Mouse (Mus musculus): ENCODE data around the gene Zfp51.
"Not testable (repeated sequence)": the region's sequence is repeated elsewhere in the genome, so short reads cannot be mapped to it uniquely, and the experiment has no call there.

The Zfp51 gene

DNA sequence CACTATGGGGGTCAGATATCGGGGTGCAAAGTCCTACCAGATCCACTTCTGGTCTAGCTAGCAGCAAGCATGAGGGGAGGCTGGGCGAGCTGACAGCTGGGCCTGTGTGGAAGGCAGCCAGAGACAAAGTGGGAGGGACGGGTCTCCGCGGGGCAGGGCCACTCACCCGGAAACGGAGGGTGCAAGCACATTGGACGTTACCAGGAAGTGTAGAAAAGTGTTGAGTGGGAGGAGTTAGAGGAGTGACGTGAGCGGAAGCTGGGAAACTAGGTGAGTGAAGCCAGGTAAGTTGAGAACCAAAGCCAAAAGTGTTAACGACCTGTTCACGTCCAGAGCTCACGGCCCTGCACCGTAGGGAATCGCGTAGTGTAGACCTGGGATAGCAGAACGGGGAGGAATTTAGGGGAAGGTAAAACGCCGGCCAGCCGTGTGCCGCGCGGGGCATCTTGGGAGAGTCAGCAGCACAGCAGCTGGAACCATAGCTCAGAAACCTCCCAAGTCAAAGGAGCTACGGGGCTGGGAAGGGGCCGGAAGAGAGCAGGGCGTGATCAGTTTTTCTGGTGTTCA lies at the start of gene Zfp51:
TSS of gene Zfp51 (plus strand) at position 237 of the 567 bp plus-strand sequence.
- DNase-seq (ENCODE audit: inconsistent age in 2 of 2, low spot score in 1 of 2), result peak; percentile 94 to 98

DNA sequence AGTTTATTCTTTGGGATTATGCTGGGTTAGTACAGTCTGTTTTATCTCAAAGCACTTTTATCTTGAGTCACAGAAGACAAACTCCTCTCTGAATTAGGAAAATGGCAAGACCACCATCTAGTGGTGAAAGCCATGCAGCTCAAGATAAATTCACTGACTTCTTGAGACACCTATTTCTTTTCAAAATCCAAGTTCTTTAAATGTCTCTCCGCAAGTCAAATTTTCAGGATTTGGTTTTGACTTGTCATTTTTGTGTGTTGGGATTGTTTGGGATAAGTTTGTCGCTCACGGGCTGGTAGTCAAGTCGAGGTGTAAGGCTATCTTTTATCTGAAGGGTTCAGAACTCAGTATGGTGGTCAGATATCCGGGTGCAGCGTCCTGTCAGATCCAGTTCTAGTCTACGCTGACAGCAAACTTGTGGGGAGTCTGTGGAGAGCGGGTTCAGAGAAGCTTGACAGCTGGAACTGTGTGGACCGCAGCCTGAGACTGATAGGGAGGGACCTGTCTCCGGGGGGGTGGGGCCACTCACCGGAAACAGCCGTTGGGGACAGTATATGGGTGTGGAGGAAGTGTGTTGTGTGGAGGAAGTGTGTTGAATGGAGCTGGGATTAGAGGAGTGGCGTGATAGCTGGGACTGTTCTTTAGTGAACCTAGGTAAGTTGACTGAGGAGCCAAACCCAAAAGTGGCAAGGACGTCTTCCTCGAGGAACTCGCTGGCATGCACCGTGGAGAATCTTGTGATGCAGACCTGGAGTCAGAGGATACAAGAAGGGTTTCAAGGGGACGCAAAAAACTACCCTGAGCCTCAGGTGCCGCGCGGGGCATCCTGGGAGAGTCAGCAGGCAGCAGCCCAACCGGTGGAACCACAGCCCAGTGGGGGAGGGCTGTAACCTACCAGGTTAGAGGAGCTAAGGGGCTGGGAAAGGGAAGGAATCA lies 27.2 kb upstream of the Zfp51 start, which contains the start of gene Zfp54:
TSS of gene Zfp54 (plus strand) at position 564 of the 936 bp plus-strand sequence.
- peak; percentile 80 to 94 for DNase-seq (ENCODE audit: inconsistent age in 2 of 2, low spot score in 1 of 2)

DNA sequence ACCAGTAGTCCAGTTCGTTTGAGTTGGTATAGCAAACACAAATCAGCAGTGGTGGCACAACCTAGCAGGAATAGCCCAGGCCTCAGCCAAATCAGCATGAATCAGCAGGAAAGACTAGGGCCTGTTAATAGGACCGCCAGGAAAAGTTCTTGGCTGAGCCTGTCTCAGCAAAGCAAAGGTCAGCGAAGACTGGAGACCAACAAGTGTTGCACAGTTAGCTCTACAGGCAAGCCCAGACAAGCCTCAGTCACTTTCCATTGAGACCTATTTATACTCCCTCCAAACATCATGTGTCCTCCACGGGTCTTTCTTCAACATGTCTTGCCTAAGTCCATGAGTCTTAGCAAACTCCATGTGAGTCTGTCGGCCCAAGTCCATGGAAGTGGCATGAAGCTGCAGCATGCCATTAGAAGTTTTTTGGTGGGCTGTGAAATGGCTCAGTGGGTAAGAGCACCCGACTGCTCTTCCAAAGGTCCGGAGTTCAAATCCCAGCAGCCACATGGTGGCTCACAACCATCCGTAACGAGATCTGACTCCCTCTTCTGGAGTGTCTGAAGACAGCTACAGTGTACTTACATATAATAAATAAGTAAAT lies 11.3 kb upstream of the Zfp51 start:
- DNase-seq (ENCODE audit: inconsistent age in 2 of 2, low spot score in 1 of 2), result not testable (repeated sequence)

DNA sequence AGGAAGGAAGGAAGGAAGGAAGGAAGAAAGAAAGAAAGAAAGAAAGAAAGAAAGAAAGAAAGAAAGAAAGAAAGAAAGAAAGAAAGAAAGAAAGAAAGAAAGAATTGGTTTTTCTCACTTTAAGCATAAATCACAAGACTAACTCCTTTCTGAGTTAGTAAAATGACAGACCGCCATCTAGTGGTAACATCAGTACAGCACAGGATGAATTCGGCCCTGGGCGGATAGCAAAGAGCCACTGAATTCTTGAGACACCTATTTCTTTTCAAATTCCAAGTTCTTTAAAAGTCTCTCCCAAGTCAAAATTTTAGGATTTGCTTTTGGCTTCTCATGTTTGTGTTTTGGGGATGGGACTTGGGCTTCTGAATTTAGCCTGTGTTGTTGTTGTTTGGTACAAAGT lies 505 bp upstream of the Zfp51 start:
- DNase-seq (ENCODE audit: inconsistent age in 2 of 2, low spot score in 1 of 2), result peak; percentile 71 to 94

DNA sequence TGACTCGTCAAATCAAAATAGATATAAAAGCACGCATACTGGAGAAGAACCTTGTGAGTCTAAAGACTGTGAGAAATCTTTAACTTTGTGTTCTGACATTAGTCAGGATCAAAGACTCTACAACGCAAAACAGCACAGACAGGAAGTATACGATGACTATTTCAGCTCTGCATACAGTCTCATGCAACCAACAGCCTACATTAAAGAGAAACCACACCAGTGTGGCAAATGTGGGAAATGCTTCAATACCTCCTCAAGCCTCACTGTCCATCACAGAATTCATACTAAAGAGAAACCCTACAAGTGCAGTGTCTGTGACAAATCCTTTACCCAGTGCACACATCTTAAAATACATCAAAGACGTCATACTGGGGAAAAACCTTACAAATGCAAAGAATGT lies 13.4 kb downstream of the Zfp51 start:
- DNase-seq (ENCODE audit: inconsistent age in 2 of 2, low spot score in 1 of 2), result no peak

DNA sequence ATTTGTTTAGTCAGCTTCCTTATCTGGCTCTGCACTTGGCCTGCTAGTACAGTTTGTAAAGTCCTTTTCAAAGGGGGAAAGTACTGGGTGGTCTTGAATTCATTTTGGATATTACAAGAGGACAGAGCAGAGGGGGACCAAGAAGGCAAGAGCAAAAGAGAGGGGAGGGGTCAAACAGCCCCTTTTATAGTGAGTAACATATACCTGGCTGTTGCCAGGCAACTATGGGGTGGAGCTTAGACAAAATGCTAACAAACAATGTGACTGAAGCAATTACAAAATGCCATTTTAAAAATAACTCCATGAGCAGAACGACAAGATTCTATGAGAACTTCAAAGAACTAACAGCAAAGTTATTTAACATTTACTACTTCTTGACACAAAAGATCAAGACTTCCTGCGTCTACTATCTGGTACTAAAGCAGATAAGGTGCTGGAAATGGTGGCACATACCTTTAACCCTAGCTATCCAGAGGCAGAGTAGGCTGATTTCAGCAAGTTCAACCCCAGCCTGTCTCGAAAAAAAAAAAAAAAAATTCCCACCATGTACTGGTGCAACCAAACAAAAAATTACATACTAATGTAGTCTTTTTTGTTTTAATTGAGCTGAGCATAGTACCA lies 22.0 kb downstream of the Zfp51 start:
- DNase-seq (ENCODE audit: inconsistent age in 2 of 2, low spot score in 1 of 2), result no peak

DNA sequence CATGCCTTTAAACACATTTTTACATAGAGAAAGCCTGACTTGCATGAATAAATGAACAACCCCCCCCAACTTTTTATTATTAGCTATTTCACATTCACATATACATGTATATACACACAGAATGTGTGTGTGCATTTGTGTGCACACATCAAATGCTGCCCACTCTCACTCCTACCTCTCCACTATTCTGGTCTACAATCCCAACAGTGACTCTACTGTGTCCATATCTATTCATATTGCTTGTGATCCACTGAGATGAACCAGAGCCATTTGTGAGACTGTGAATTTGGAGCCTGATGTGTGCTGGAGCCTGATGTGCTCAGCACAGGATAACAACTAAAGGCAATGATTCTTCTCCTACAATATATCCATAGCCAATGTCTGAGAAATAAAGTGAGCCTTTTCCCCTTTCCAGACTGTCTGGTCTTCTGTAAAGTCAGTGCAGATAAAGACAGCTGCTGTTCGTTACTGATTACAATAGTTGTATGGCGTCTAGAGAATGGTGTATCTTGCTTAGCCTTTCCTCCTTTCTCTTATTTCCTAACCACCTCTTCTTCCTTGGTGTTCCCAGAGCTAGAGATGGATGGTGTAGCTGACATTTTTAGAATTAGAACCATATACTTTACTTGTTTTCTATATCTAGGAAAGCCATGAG lies 22.6 kb downstream of the Zfp51 start:
- no peak for DNase-seq (ENCODE audit: inconsistent age in 2 of 2, low spot score in 1 of 2)

DNA sequence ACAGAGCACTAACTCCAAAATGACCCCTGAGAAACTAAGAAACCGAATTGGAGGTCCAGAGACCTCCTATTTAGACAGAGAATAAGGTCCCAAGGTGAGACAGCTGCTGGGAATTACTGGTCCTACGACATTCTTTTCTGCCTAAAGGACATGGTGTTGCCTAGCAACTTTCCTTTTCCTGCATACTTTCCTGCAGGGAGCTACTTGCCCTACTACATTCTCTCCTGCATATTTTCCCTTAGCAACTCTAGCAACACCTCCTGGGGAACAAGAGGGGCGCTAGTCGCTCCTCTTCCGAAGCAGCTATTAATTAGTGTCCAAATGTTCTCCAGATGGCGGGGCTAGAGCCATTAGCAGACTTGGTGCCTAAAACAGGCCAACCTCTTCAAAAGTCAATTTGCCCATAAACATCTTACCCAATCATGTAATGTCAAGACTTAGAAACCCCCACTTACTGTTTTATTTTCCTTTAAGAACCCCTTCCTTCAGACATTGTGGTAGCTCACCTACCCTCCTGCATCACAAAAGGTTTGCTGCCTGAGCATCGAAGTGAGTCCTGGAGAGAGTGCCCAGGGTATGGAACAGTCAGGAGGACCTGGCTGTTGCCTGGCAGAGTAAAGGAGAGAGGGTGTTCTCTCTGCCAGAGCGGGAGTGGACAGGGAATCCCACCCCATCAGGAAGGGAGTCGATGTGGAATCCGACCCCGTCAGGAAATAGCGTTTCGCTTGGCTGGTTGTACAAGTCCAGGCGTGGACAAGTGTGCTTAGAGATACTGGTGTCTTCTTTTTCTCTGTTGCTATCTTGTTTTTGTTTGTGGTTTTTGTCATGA lies 23.4 kb downstream of the Zfp51 start:
- DNase-seq (ENCODE audit: inconsistent age in 2 of 2, low spot score in 1 of 2), result no peak

DNA sequence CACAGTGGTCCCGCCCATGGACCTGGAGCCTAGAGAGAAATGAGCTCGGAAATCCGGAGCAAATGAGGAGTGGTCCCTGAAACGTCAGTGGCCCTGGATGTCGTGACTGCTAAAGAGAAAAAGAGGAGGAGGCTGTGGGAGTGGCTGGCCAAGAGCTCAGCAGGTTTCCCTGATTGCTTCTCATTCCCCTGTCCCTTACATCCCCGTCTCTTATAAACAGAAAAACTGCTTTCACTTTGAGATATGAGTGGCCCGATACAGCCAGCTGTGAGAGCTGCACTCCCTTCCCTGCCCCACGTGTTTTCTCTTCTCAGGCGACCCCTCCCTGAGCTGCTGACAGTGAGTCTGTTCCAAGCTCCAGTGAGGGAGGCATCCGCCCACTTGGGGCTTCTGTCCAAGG lies 24.6 kb downstream of the Zfp51 start:
- peak in 1 of 2 experiments; percentile 46 for DNase-seq (ENCODE audit: inconsistent age in 2 of 2, low spot score in 1 of 2)

DNA sequence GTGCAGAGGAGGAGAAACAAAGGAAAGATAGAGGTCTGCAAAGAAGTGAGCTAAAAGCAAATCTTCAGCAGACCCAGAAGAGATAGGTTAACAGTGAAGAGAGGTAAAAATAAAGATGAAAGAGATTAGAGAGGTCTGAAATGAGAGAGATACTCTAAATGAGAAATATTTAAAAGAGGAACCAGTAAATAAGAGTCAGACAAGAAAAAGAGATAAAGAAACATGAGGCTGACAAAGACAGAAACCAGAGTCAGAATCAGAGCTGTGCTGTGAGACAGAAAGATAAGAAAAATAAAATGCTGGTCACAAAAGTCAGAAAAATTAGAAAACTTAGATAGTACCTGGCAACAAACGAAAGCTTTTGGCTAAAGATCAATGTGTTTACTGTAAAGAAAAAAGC lies 25.1 kb downstream of the Zfp51 start:
- DNase-seq (ENCODE audit: inconsistent age in 2 of 2, low spot score in 1 of 2), result not testable (repeated sequence)

DNA sequence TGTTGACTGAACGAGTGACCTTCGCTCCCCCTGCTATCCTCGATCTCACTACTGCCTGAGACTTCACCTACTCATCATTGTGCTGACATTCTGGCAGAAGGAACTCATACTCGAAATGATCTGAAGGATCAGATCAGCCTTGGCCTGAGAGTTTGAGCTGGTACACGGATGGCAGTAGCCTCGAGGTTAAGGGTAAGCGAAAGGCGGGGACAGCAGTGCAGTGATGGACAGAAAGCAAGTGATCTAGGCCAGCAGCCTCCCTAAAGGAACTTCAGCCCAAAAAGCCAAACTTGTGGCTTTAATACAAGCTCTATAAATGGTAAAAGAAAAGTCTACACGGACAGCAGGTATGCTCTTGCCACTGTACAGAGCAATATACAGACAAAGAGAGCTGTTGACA lies 26.2 kb downstream of the Zfp51 start:
- peak; percentile 36 to 81 for DNase-seq (ENCODE audit: inconsistent age in 2 of 2, low spot score in 1 of 2)

DNA sequence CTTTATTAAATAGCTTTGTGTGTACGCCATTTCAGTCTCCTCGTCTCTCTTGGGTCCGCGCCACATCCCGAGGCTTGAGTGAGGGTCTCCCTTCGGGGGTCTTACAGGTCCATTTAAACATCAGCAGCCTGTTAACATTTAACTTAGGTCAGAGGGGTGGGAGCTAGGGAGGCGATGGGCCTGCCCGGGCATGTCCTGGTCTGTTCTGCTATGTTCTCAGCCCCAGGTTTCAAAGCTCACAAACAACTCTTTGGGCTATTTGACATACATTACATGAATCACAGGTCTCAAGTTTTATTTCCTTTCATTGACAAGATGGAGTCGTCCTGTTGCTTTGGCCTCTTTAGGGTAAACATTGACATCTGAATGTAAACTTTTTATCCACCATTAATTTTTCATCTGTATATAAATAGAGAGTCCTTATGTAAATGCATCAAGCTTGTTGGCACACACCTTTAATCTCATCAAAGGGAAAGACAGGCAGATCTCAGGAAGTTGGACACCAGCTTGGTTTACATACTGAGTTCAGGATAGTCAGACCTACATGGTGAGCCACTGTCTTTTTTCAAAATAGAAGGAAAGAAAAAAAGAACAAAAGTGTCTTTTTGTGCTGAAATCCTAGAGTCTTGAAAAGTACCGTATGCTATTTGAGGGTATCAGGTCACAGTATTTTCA lies 28.1 kb downstream of the Zfp51 start:
- DNase-seq (ENCODE audit: inconsistent age in 2 of 2, low spot score in 1 of 2), result not testable (repeated sequence)

DNA sequence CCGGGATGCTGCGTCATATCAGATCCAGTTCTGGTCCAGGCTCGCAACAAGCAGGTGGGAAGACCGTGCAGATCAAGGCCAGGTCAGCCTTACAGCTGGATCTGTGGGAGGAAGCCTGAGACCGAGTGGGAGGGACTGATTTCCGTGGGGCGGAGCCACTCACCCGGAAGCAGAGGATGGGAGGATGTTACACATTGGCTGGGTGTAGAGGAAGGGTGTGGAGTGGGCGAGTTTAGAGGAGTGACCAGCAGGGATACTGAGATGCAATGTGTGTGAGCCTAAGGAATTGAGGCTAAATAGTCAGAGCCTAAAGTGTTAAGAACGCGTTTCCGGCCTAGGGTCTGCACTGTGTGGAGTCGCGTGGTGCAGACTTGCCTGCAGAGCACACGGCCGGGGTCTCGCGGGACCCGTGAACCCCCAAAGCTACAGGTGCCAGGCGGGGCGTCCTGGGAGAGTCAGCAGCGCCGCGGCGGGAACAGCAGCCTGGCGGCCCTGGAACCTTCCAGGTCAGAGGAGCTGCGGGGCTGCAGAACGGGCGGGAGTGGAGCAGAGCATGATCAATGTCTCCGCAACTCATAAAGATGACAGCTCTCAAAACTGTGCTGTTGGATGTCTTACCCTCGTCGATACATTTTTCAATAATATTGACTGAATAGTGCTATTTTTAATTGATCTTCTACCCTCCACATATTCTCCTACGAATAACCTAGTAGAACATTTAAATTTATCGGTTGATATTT lies 38.8 kb downstream of the Zfp51 start, which contains the start of gene Zfp53:
TSS of gene Zfp53 (plus strand) at position 239 of the 740 bp plus-strand sequence.
- peak; percentile 88 to 96 for DNase-seq (ENCODE audit: inconsistent age in 2 of 2, low spot score in 1 of 2)

DNA sequence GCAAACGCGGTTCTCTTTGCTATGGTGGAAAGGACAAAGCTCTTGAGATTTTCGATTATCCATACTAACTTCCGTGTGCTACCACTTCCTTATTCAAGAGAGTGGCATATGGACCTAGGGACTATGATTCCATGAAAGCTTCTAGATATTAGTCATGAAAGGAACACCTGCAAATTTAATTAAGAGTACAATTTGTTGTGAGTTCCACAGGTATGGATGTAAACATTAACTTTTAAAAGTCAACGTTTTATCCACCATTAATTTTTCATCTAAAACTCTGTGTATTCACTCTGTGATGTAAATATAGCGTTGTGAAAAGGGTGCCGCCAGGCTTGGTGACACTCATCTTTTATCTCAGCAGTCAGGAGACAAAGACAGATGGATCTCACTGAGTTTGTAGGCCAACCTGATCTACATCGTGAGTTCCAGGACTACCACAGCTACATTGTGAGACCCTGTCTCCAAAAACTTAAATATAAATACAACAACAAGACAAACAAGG lies 39.4 kb downstream of the Zfp51 start:
- DNase-seq (ENCODE audit: inconsistent age in 2 of 2, low spot score in 1 of 2), result no peak

DNA sequence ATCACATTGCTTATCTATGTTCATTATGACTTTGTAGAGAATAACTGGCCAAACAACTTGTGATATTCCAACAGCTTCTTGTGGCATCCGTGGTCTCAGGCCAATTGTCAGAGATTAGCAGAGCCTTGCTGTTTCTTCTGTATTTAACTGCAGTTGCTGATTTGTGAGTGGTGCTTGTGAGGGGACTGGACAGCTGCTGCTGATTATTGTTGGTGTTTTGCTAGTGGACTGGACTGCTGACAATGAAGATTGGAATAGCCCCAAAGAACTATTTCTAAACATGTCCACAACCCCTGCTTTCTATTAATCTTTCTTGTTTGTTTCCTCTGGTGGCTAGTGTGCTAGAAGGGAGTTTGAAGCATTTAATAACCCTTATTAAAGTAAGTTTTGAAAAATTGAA lies 51.2 kb downstream of the Zfp51 start:
- DNase-seq (ENCODE audit: inconsistent age in 2 of 2, low spot score in 1 of 2), result no peak

DNA sequence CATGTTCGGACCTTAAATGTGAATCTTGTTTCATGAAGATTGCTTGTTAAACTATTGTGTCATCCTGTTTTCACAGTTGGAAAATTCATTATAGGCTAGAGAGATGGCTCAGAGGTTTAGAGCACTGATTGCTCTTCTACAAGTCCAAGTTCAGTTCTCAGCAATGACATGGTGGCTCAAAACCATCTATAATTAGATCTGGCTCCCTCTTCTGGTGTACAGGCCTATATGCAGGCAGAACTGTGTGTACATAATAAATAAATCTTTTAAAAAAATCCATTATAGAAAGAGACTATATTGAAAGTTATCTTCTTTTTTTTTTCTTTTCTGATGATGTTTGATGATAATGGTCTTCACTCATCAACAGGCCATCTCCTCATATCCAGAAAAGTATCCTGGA lies 54.4 kb downstream of the Zfp51 start:
- DNase-seq (ENCODE audit: inconsistent age in 2 of 2, low spot score in 1 of 2), result no peak

DNA sequence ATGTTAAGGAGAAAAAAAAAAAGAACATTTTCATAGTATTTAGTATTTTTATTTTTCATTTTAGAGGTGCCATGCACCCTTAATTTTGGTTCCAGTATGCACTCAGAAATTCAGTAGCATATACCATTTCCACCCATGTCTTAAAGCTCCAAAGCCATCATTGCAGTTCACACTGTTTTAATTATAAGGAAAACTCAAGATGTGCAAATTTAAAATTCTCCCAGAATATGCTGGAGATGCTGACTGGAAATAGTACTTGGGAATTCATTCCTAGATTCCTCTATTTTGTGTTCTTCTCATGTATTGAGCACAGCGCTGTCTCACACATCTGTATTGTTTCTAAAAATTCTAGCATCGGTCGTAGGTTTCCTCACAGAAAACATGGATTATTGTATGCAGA lies 56.1 kb downstream of the Zfp51 start:
- no peak for DNase-seq (ENCODE audit: inconsistent age in 2 of 2, low spot score in 1 of 2)

DNA sequence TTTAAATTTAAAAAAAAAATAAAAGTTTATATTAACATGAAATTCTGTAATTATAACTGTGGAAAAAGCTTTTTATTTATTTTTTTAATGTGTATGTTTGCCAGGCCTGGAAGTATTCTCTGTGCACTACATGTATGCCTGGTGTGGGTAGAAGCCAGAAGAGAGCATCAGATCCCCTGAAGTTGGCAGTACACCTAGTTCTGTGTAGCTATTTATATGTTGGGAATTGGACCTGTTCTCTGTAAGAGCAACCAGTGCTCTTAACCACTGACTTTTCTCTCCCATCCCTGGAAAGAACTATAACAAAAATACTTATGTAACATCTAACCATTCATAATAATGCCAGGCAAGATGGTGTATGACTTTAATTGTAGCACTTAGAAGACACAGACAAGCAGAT lies 59.6 kb downstream of the Zfp51 start:
- no peak for DNase-seq (ENCODE audit: inconsistent age in 2 of 2, low spot score in 1 of 2)
